Mouse (Mus musculus): Measurements from ENCODE around the gene Polr2g.

The Polr2g gene

GRCm38 (mm10) chr19:8758899-8759298 lies 39.5 kb downstream of the Polr2g start:
- DNase-seq (ENCODE audit: low read depth) = no peak

DNA sequence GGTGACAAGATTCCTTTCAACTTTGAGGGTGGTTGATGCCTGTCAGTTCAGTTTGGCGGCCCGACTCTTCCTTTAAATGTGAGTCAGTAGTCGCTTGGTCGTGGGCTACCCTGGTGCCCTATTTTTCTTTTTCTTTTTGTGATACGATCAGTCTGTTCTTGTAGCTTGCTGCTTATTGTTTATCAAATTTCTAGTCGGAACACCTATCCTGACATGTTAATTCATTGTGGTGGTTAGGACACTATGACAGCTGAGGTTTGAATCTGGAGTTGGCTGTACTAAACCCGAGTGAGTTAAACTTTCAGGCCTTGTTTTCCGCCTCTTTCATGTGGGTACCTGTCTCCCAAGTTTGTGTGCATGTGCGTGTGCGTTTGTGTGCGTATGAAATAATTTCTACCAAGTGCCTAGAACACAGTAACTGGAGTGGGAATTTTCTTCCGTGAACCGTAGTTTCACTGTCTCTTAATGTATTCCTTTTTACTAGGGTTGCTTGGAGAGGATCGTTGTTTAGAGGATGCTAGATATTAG lies 40.8 kb downstream of the Polr2g start:
- no peak for DNase-seq (ENCODE audit: low read depth)

DNA sequence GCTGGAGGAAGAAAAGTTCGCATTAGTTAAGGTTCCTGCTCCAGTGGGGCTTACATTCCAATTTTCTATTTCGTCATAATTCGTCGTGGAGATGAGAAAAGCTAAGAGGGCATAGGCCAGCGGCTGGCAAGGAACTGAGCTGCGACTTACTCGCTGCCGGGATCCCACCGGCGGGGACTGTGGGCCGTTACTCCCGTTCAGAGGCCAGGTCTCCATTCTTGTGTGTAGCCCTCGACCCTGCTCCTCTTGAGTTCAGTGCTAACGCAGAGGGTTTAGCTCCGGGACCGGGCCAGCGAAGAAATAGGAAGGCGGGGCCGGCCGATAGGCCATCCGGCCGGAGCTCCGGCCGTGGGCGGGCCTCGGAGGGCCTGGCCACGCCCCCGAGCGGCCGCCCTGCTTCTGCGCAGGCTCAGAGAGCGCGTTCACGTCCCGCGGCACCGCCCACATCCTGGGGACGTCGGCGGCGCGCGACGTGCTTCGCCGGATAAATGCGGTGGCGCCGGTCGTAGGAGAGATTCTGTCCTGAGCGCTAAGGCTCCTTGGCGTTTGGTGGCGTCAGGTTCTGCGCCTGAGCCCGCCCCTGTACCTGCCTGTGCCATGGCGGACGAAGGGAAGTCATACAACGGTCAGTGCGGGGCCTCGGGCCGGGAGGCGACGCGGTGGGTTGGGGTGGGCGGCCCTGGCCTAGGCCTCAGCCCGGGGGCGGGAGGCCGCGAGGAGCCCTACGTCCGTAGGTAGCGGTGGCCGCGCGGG lies 41.6 kb downstream of the Polr2g start, which contains the start of gene Nxf1:
TSS of gene Nxf1 (plus strand) at position 439 of the 753 bp plus-strand sequence.
- DNase-seq (ENCODE audit: low read depth) = peak; percentile 85

DNA sequence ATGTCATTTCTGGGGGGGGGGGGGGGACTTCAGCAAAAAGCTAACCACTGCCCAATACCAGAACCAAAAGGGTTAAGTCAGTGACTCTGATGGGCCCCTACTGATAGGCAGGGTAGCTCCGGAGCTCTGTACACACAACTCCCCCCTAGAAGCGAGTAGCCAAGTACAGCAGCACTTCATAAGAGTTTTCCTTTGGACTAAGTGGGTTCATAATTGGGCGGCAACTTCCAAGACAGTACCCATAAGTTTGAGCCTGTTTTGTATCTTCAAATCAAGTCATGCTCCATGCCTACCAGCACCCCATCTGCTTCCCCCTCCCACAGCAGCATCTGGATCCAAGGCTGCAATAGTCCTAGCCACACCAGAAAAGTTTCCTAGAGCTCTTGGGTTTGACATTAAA lies 42.7 kb downstream of the Polr2g start:
- no peak for DNase-seq (ENCODE audit: low read depth)

GRCm38 (mm10) chr19:8747368-8747767 lies 51.0 kb downstream of the Polr2g start:
- DNase-seq (ENCODE audit: low read depth) = no peak

GRCm38 (mm10) chr19:8745382-8745781 lies 53.0 kb downstream of the Polr2g start:
- no peak for DNase-seq (ENCODE audit: low read depth)

All from c-Kit-positive CD71-positive TER-119-negative erythroid progenitor cells, embryonic 14.5 days (primary cell).